Mouse (Mus musculus): ENCODE measurements around the gene Slc5a11.

Gene Slc5a11

GRCm38 (mm10) chr7:123212316-123212715 is 2.3 kb upstream of the Slc5a11 start:
- DNase-seq (ENCODE audit: low read depth, low spot score): no peak

- DNase-seq (ENCODE audit: low read depth, low spot score): no peak
These were observed 558 bp downstream of the Slc5a11 start for GRCm38 (mm10) chr7:123215138-123215537.

DNA sequence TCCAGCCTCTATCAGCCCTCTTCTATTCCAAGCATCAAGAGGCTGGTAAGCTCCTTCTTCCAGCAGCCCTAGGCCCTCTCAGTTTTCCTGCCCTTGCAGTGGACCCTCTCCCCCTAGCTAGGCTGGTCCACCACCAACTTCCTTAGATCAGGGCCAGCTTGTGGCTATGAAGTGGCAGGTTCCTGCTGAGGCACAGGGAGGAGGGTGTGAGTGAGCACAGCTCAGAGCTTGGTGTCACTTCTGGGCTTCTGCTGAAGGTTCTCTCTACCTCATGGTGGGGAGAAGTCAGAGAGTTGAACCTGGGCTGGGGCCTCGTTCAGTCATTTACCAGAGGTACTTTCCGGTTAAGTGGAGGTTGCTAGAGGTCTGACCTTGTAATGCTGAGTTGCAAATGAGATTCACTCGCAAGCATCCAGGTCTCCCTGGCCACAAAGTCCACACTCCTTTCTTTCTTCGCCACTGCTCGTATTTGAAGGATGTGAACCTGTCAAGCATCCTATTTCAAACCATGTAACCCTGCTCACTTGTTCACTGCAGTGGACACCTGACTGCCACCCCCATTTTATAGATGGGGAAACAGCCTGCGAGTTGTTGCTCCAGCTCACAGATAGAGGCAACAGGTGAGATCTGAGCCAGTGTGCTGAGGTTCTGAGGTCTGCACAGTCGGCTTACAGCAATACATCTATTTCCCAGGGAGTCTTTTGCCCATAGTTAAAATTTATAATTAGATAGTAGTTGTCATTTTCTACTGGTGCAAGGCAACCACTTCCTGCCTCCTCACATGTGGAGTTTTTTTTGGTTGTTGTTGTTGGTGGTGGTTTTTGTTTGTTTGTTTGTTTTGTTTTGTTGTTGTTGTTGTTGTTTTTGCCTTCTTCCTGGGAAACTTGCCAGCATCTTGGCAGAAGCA is 3.1 kb downstream of the Slc5a11 start:
- DNase-seq (ENCODE audit: low read depth, low spot score): no peak

- DNase-seq (ENCODE audit: low read depth, low spot score): peak; percentile 61
These were observed 4.0 kb downstream of the Slc5a11 start for GRCm38 (mm10) chr7:123218620-123219019.

DNA sequence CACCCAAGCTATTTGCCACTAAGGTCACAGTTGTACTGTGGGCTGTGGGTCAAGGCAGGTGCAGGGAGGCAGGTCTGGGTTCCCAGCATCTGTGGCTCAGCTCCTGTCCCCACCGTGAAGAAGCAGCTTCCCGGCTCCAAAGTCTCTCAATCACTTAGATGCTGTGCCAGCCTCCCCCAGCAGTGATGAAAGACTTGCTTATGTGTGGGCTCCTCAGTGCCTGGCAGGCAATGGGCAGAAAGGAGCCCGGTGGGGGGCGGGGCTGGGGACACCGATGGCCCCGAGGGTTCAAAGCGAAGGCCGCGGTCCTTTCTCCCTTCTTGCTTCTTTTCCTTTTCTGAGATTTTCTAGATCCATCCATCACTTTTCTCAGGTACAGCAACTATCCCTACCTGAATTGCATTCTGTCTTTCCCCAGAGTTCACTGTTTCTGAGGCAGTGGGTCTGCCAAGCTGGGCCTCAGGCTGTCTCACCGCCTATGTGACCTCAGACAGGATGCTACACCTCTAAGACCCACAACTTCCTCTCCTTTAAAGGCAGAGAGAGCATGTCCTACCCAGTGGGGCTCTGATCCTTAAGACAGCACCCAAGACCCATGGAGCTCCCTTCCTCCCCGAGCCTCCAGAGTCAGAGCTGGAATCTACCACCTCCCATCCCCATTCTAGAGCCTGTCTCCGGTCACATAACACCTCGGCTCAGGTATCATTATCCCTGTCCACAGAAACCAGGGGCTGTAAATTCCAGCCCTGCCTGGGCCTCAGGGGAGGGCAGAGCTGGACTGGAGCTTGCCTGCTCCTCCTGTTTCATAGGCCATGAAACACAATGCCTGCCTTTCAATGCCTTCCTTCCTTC is 5.4 kb downstream of the Slc5a11 start:
- no peak for DNase-seq (ENCODE audit: low read depth, low spot score)

- DNase-seq (ENCODE audit: low read depth, low spot score): no peak
These were observed 6.0 kb downstream of the Slc5a11 start for GRCm38 (mm10) chr7:123220633-123220942.

DNA sequence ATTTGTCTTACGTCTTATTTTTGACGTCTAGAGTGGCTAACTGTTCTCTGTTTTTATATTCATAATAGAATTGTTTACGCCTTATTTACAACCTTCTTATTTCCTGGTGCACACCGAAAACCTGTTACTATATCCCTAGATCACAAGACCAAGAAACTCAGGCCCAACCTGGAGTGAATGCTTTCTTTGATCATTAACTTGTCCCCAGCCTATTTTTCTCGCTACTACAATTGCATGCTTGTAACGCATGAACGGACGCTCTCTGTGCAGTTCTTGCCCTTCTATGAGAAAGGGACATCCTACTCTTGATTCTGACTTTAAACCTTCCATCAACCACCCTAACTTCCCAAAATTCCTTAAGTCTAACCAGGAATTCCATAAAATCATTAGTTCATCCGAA is 9.5 kb downstream of the Slc5a11 start:
- no peak for DNase-seq (ENCODE audit: low read depth, low spot score)

- DNase-seq (ENCODE audit: low read depth, low spot score): no peak
These were observed 10.6 kb downstream of the Slc5a11 start for GRCm38 (mm10) chr7:123225159-123225558.

- DNase-seq (ENCODE audit: low read depth, low spot score): no peak
These were observed 20.9 kb downstream of the Slc5a11 start for GRCm38 (mm10) chr7:123235449-123235848.

- DNase-seq (ENCODE audit: low read depth, low spot score): peak; percentile 16
These were observed 24.0 kb downstream of the Slc5a11 start for GRCm38 (mm10) chr7:123238621-123239020.

GRCm38 (mm10) chr7:123240064-123240463 is 25.5 kb downstream of the Slc5a11 start:
- DNase-seq (ENCODE audit: low read depth, low spot score): no peak

DNA sequence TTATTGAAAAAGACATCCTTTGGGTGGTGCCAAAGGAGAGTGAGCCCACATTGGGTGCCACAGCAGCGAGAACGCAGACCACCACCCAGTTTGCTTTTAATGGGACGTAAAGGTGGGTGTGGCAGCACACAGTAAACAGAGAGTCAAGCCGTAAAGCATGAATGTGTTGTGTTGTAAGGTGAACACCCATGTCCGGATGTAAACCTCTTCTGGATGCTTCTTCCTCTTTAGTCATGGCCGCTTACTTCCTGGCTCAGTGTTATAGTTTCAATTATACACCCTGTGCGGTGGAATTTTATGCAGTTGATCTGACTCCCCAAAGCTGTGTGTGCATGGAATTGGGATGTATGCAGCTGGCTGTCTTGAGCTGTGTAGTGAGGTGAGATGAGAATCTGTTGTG is 27.7 kb downstream of the Slc5a11 start:
- no peak for DNase-seq (ENCODE audit: low read depth, low spot score)

DNA sequence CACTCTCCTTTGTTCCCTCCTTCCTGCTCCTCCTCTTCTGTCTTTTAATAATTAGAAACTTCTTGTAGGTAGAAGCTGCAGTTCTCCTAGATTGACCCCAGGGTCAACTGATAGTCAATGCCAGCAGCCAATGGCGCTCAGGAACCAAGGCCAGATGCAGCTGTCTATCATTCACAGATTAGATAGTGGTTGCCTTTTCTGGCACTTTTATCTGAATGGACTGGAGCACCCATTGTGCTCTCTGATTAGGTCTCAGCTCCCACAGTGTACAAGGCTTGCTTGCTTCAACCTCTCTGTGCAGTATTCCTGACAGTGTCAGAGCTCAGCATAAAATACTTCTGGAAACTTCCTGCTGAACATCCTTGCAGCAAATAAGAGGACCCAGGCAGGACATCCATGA is 30.3 kb downstream of the Slc5a11 start:
- no peak for DNase-seq (ENCODE audit: low read depth, low spot score)

- DNase-seq (ENCODE audit: low read depth, low spot score): no peak
These were observed 32.0 kb downstream of the Slc5a11 start for GRCm38 (mm10) chr7:123246504-123247084.

DNA sequence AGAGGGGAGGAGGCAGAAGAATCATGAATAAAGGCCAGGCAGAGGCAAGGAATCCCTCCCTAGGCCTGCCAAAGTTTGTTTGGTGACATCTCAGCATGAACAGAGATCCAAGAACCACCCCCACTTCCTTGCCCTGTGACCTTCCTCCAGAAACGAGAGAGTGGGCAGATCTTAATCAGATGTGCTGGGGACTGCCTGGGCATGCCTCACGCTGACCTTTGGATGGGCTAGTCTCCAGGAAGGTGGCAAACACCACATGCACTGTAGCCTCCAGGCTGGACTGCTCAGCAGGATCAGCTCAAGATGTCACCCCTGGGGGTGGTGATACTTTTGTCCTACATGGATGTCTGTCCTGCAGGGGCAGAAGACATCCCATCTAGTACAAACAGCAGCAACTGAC is 33.6 kb downstream of the Slc5a11 start:
- no peak for DNase-seq (ENCODE audit: low read depth, low spot score)

DNA sequence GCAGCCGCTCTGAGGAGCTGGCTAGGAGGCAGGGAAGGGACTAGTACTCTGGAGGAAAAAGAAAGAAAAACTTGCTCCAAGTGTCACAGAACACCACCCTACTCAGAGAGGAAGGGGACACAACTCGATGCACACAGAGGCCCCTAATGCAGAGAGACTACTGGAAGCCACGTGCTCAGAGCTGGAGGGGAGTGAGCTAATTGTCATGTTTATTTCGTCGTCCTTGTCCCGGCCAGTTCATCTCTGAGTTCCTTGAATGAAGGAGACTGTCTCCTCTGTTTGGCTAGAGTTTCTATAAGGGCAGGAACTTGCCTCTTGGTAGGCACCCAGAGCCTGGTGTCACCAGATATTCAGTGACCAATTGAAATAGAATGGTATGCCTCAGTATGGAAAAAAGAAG is 36.8 kb downstream of the Slc5a11 start:
- DNase-seq (ENCODE audit: low read depth, low spot score): no peak

GRCm38 (mm10) chr7:123253396-123253795 is 38.8 kb downstream of the Slc5a11 start:
- peak; percentile 19 for DNase-seq (ENCODE audit: low read depth, low spot score)

DNA sequence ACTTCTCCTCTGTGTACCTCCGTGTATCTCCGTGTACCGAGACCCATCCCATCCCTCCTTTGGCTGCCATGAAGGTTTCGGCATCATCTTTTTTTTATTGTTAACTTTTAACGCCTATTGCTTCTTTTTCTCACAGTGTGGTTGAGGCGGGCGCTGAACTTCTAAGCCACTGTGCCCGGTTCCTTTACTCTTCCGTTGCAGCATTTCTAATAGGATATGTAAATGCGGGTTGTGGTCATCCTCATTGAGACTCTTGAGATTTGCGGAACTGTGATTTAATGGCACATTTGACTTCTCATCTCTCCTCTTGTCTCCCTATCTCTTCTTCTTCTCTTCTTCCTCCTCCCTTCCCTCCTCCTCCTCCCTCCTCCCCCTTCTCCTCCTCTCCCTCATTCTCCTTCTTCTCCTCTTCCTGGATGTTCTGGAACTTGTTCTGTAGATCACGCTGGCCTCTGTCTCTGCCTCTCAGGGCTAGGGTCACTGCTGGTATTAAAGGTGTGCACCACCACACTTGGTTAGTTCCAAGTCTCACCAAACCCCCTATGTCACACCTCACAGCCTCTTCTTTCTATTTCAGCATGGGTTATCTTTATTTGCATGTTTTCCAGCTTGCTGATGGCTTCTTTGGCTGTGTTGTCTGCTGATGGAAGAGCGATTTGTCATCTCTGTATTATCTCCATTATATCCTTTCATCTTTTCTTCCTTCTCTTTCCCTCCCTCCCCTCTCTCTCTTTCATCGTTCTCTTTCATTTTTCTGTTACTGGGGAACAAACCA is 39.8 kb downstream of the Slc5a11 start:
- DNase-seq (ENCODE audit: low read depth, low spot score): no peak

DNA sequence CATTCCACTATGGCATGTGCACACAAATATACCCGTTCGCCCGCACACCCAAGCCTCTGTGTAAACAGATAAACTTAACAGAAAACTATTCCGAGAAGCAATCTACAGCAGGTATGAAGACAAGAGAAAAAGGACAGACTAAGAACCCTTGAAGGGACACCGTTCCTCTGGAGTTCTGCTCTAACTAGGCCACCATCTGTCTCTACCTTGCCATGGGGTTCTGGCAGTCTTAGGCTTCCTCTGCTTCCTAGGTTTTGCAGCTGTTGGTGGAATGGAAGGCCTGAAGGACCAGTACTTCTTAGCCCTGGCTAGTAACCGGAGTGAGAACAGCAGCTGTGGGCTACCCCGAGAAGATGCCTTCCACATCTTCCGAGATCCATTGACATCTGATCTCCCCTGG is 43.5 kb downstream of the Slc5a11 start:
- no peak for DNase-seq (ENCODE audit: low read depth, low spot score)

DNA sequence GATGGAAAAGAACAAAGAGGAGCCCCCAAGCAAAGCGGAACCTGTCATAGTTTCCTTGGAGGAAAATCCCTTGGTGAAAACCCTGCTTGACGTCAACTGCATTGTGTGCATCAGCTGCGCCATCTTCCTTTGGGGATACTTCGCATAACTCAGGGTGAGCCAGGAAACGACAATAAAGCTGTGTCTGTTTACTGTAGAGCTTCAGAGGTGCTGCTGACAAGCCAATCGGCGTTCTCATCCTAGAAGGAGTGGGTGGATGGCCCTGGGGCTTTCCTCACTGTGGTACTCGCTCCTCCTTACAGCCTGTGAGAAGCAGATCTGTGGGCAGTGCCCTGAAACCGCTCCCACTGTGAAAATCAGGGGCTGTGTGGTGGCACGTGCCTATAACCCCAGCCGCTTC is 58.5 kb downstream of the Slc5a11 start:
- DNase-seq (ENCODE audit: low read depth, low spot score): no peak

DNA sequence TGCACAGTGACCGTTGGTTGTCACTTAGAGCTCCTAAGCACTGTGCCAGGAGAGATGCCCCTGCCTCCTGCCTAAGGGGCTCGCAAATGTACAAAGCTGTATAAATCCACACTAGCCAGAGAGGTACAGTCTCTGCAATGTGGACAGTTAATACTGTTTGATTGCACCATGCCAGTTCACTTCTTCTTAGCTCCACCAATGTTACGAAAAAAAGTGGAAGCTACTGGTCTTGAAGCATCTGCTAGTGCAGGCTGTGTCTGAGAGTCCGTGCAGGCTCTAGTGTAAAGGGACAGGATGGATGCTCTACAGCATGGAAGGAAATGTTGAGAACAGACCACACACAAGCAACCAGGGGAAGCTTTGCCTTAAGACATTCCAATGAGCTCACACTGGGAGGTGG is 62.0 kb downstream of the Slc5a11 start:
- no peak for DNase-seq (ENCODE audit: low read depth, low spot score)

- no peak for DNase-seq (ENCODE audit: low read depth, low spot score)
These were observed 65.2 kb downstream of the Slc5a11 start for GRCm38 (mm10) chr7:123279797-123280196.
